Mouse (Mus musculus): ENCODE results near the gene H2-Q2.

GRCm38 (mm10) chr17:35303756-35304350 is 38.2 kb upstream of the H2-Q2 start:
- TF ChIP-seq POLR2A (IDR thresholded peaks at IDR 0.05; ENCODE audit: borderline replicate concordance, extremely low read depth, low read depth, low read length) (no peak), CTCF (IDR thresholded peaks at IDR 0.05; ENCODE audit: insufficient read depth, low read length) (no peak)

Measured in lung, adult 2 months (tissue).